Mouse (Mus musculus) CH12.LX (cell line): Measurements from ENCODE around the gene Hist1h2bg. TPM values are rescaled to one million over a fixed set of nuclear protein-coding genes. Genes with fewer than 3 reads are reported as not detected.
"Not testable (repeated sequence)": the region's sequence is repeated elsewhere in the genome, so short reads cannot be mapped to it uniquely, and the experiment has no call there.

ENCODE experiments used
- DNase-seq: peaks from one replicate; pipeline ENCODE4 v3.0.0-alpha.2; 2013; ENCODE audit errors: extremely low read depth
- H3K27ac ChIP-seq: 2 replicates; pipeline ENCODE4 v1.5.1; 2012; ENCODE audit warnings: low read depth, mild to moderate bottlenecking, control low read depth, moderate library complexity; ENCODE audit not compliant: insufficient read depth
- H3K27me3 ChIP-seq: replicated peaks from 2 replicates; pipeline ENCODE3; 2012; ENCODE audit warnings: inconsistent platforms
- H3K36me3 ChIP-seq, 2 experiments: replicated peaks in 1 of 2; 2 replicates each; pipeline versions ENCODE3 to v1.6.1; 2012; ENCODE audit warnings: inconsistent platforms in 1 of 2, low read length in 1 of 2, mild to moderate bottlenecking in 1 of 2, mixed read lengths in 1 of 2, moderate library complexity in 1 of 2; ENCODE audit not compliant: control insufficient read depth in 1 of 2, insufficient read depth in 1 of 2
- H3K4me1 ChIP-seq, 2 experiments: 2 replicates each; pipeline ENCODE4 v1.6.1; 2012; ENCODE audit warnings: inconsistent platforms in 1 of 2, moderate library complexity in 1 of 2; ENCODE audit not compliant: insufficient read depth in 2 of 2, control insufficient read depth in 1 of 2
- H3K4me2 ChIP-seq: 2 replicates; pipeline ENCODE4 v1.6.1; 2012; ENCODE audit warnings: low read depth, mild to moderate bottlenecking, control low read depth; ENCODE audit not compliant: poor library complexity, insufficient read depth, severe bottlenecking
- H3K4me3 ChIP-seq, 3 experiments: fragments of 150-350 bp in 1 of 3; sonication (generic) in 1 of 3; replicated peaks in 1 of 3; 2 replicates each; pipeline versions ENCODE3 to v1.5.1; 2011 to 2012; ENCODE audit warnings: low read depth in 2 of 3, low read length in 2 of 3, mild to moderate bottlenecking in 2 of 3, moderate library complexity in 2 of 3, control low read depth in 1 of 3, improper control_type of control experiment in 1 of 3, inconsistent platforms in 1 of 3, mixed read lengths in 1 of 3; ENCODE audit not compliant: poor library complexity in 1 of 3
- H3K79me2 ChIP-seq: replicated peaks from 2 replicates; pipeline ENCODE4 v1.6.1; 2012; ENCODE audit warnings: mild to moderate bottlenecking, moderate library complexity; ENCODE audit not compliant: control insufficient read depth, poor library complexity, insufficient read depth, severe bottlenecking; ENCODE audit errors: extremely low read depth
- H3K9ac ChIP-seq: 2 replicates; pipeline ENCODE4 v1.6.1; 2012; ENCODE audit warnings: low read depth, mild to moderate bottlenecking, control low read depth, moderate library complexity; ENCODE audit not compliant: insufficient read depth
- H3K9me3 ChIP-seq: replicated peaks from 2 replicates; pipeline ENCODE3; 2012; ENCODE audit warnings: low read length, inconsistent platforms, mixed read lengths
- CHD1 ChIP-seq: IDR thresholded peaks from 2 replicates; pipeline ENCODE4 v1.6.1; 2012; ENCODE audit warnings: low read depth, low read length, improper control_type of control experiment, inconsistent platforms
- CHD2 ChIP-seq: IDR thresholded peaks from 2 replicates; pipeline ENCODE4 v1.6.1; 2011; ENCODE audit warnings: low read length, improper control_type of control experiment
- ELF1 ChIP-seq: IDR thresholded peaks from 2 replicates; pipeline ENCODE4 v1.6.1; 2014; ENCODE audit warnings: low read depth, mild to moderate bottlenecking, inconsistent platforms, low read length, improper control_type of control experiment
- HCFC1 ChIP-seq: IDR thresholded peaks from 2 replicates; pipeline ENCODE4 v1.6.1; 2012; ENCODE audit warnings: low read depth, mild to moderate bottlenecking, inconsistent platforms, low read length, improper control_type of control experiment
- NELFE ChIP-seq: IDR thresholded peaks from 2 replicates; pipeline ENCODE4 v1.6.1; 2011; ENCODE audit warnings: low read depth, low read length, improper control_type of control experiment
- NRF1 ChIP-seq: IDR thresholded peaks from 2 replicates; pipeline ENCODE4 v1.6.1; 2014; ENCODE audit warnings: low read depth, mild to moderate bottlenecking, inconsistent platforms, low read length, improper control_type of control experiment, moderate library complexity
- POLR2A ChIP-seq: IDR thresholded peaks from 2 replicates; pipeline ENCODE4 v1.6.1; 2011; ENCODE audit warnings: low read depth, mild to moderate bottlenecking, improper control_type of control experiment, low read length
- POLR2AphosphoS2 ChIP-seq: IDR thresholded peaks from 2 replicates; pipeline ENCODE4 v1.6.1; 2011; ENCODE audit warnings: low read depth, low read length, improper control_type of control experiment
- RCOR1 ChIP-seq: conservative IDR thresholded peaks from 2 replicates; pipeline ENCODE4 v1.6.1; 2012; ENCODE audit warnings: low read depth, mild to moderate bottlenecking, inconsistent platforms, low read length, improper control_type of control experiment
- SIN3A ChIP-seq: IDR thresholded peaks from 2 replicates; pipeline ENCODE4 v1.6.1; 2012; ENCODE audit warnings: low read length, improper control_type of control experiment, inconsistent platforms
- TBP ChIP-seq: conservative IDR thresholded peaks from 2 replicates; pipeline ENCODE4 v1.6.1; 2011; ENCODE audit warnings: low read depth, low read length, improper control_type of control experiment
- TCF12 ChIP-seq: IDR thresholded peaks from 2 replicates; pipeline ENCODE4 v1.6.1; 2014; ENCODE audit warnings: low read depth, mild to moderate bottlenecking, inconsistent platforms, low read length, improper control_type of control experiment
- UBTF ChIP-seq: IDR thresholded peaks from 2 replicates; pipeline ENCODE4 v1.6.1; 2012; ENCODE audit warnings: low read depth, mild to moderate bottlenecking, inconsistent platforms, low read length, improper control_type of control experiment, moderate library complexity
- ZMIZ1 ChIP-seq: IDR thresholded peaks from 2 replicates; pipeline ENCODE4 v1.6.1; 2012; ENCODE audit warnings: low read depth, mild to moderate bottlenecking, inconsistent platforms, low read length, improper control_type of control experiment
- dilution Hi-C: fragments of 300-500 bp; cut with MboI; formaldehyde crosslinking; loops from 2 replicates; pipeline ENCODE4 v1.14.3; 2020; ENCODE audit warnings: low sequenced_read_pairs; ENCODE audit not compliant: extremely low pct_unique_long_range_greater_than_20kb, extremely low pct_ligation_motif_present
- in situ Hi-C: fragments of 300-500 bp; cut with MboI; formaldehyde crosslinking; loops from 3 replicates; pipeline ENCODE4 v1.14.3; 2019; ENCODE audit warnings: low sequenced_read_pairs, low pct_ligation_motif_present, low pct_unique_long_range_greater_than_20kb, mixed read lengths
- polyA plus RNA-seq: library from polyadenylated mRNA; unstranded; fragments of >175 nt; gene quantifications from 2 replicates; pipeline ENCODE4 v1.2.1, GENCODE M21; 2012; ENCODE audit warnings: low read depth; ENCODE audit not compliant: insufficient read length
- total RNA-seq, 2 experiments: library from RNA; depleted of rRNA; stranded (reverse); fragments of 300-350 nt in 1 of 2; fragments of >200 nt in 1 of 2; gene quantifications; 2 replicates each; pipeline ENCODE4 v1.2.3; 2012 to 2014

Hist1h2bg gene
- total and polyA plus RNA-seq, 3 experiments: 9.4 to 3,252 (median 136) TPM

GRCm38 (mm10) chr13:23542225-23542980 lies 28.8 kb upstream of the Hist1h2bg start:
- H3K27me3 ChIP-seq, dilution Hi-C loops, H3K79me2 ChIP-seq, H3K9me3 ChIP-seq, DNase-seq, in situ Hi-C loops, H3K36me3 ChIP-seq: not testable (repeated sequence)
- peak overlapping the region; percentile 97 for H3K27ac ChIP-seq
- TF ChIP-seq ZMIZ1 (peak; percentile 77; the same call in 1 of the 2 replicates), CHD2 (0 out of 2 replicates have a peak, but pooled peaks have one; percentile 4), POLR2A (peak; percentile 44; the same call in 1 of the 2 replicates), CHD1 (peak; percentile 69; the same call in 1 of the 2 replicates), RCOR1 (peak; percentile 39; the same call in 1 of the 2 replicates), POLR2AphosphoS2 (peak; percentile 99), NELFE (peak; percentile 52), SIN3A (peak; percentile 67; the same call in 1 of the 2 replicates)
- H3K9ac ChIP-seq: peak overlapping the region; percentile 97
- H3K4me3 ChIP-seq: peak overlapping the region; percentile 34 to 72 (median 50)
- H3K4me2 ChIP-seq: peak overlapping the region; percentile 84
- peaks cover 5 to 36% of the 10 kb centered on the region in 2 experiments; a peak in 3 of 4 replicates for H3K4me1 ChIP-seq

GRCm38 (mm10) chr13:23542999-23543607 lies 28.1 kb upstream of the Hist1h2bg start, which contains the start of gene Hist1h2bh:
Gene Hist1h2bh (minus strand): TSS chr13:23543392.
- peak; percentile 98 for DNase-seq
- Histone ChIP-seq H3K4me1 (peaks cover 3 to 29% of the 10 kb centered on the region in 2 experiments; a peak in 3 of 4 replicates), H3K27ac (peak within 1 kb of the TSS; percentile 97), H3K4me2 (peak within 1 kb of the TSS; percentile 84), H3K4me3 (peak within 1 kb of the TSS; percentile 50 to 72 (median 51)), H3K9ac (peak within 1 kb of the TSS; percentile 97)
- in situ Hi-C loops, dilution Hi-C loops, H3K79me2 ChIP-seq, H3K27me3 ChIP-seq, H3K9me3 ChIP-seq, H3K36me3 ChIP-seq: not testable (repeated sequence)
- TF ChIP-seq SIN3A (0 out of 2 replicates have a peak, but pooled peaks have one; percentile 18), UBTF (peak; percentile 98), TCF12 (peak; percentile 93), ZMIZ1 (peak; percentile 99), TBP (peak; percentile 99), POLR2AphosphoS2 (peak; percentile 98), POLR2A (peak; percentile 99), NRF1 (peak; percentile 63), ELF1 (0 out of 2 replicates have a peak, but pooled peaks have one; percentile 9), NELFE (peak; percentile 99), HCFC1 (peak; percentile 53; the same call in 1 of the 2 replicates)
